Mouse (Mus musculus) gonadal fat pad, adult 2 months (tissue): Measurements from ENCODE around the gene Usp12. TPM values are rescaled to one million over a fixed set of nuclear protein-coding genes. Genes with fewer than 3 reads are reported as not detected.
"Not testable (repeated sequence)": the region's sequence is repeated elsewhere in the genome, so short reads cannot be mapped to it uniquely, and the experiment has no call there.

ENCODE experiments used
- DNase-seq: peaks from one replicate; pipeline ENCODE4 v3.0.0-alpha.2; 2012; ENCODE audit warnings: low read depth
- polyA plus RNA-seq: library from polyadenylated mRNA; depleted of rRNA; stranded (reverse); fragments of >200 nt; gene quantifications from 2 replicates; pipeline ENCODE4 v1.2.3, GENCODE M21; 2012

Usp12 gene
- polyA plus RNA-seq, 1 experiment, result 17.7 TPM

- no peak for DNase-seq
Measured at GRCm38 (mm10) chr5:146749857-146750256, 44.9 kb downstream of the Usp12 start.

DNA sequence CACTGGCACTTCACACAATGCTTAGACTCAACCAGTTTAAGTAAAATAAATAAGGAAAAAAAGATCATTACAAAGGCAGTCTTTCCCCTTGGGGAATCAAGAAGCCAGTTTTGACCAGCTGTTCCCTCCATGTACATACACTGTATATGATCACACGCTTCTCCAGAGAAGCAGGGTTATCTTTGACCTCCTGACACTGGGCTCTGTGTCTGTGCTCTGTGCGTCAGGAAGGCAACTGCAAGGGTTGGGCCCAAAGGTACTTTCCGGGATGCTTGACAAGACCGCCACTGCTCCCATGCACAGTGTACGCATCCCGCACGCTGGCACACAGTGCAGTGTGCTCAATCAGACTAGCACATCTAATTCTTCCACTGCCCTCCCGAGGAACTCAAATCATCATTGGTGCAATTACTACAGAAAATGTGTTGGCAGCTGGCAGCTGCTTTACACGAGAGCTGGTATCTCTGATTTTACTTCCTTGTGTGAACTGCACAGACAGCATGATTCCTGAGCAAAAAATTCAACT, 57.8 kb downstream of the Usp12 start:
- no peak for DNase-seq

- no peak for DNase-seq
Measured at GRCm38 (mm10) chr5:146736348-146736747, 58.5 kb downstream of the Usp12 start.

GRCm38 (mm10) chr5:146735054-146735453, 59.8 kb downstream of the Usp12 start:
- DNase-seq, result not testable (repeated sequence)

GRCm38 (mm10) chr5:146733888-146734640, 60.7 kb downstream of the Usp12 start:
- DNase-seq, result no peak

GRCm38 (mm10) chr5:146733372-146733771, 61.4 kb downstream of the Usp12 start:
- DNase-seq, result no peak

- DNase-seq, result no peak
Measured at GRCm38 (mm10) chr5:146727006-146727405, 67.8 kb downstream of the Usp12 start.

DNA sequence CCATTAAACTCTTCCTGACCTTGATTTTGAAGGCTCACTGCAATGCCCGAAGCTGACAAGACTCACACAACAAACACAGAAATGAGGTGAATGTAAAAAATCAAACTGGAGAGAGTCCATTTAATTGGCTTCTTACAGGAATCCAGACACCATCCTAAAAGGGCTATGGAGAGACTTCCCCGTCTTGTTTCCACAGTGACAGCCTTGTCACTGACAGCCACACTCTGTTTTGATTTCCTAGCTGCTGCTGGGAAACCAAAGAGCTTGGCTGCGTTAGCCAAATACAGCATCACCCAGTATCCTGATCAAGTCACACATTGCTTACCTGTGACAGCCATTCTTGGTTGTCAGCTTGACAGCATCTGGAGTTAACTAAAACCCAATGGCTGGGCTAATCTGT, 69.8 kb downstream of the Usp12 start:
- DNase-seq, result no peak

- DNase-seq, result no peak
Measured at GRCm38 (mm10) chr5:146723452-146723851, 71.4 kb downstream of the Usp12 start.

GRCm38 (mm10) chr5:146722226-146722625, 72.6 kb downstream of the Usp12 start:
- no peak for DNase-seq

- no peak for DNase-seq
Measured at GRCm38 (mm10) chr5:146719584-146720356, 75.0 kb downstream of the Usp12 start.

- DNase-seq, result no peak
Measured at GRCm38 (mm10) chr5:146713836-146714235, 81.0 kb downstream of the Usp12 start.

GRCm38 (mm10) chr5:146713088-146713487, 81.7 kb downstream of the Usp12 start:
- no peak for DNase-seq

- DNase-seq, result no peak
Measured at GRCm38 (mm10) chr5:146712282-146712918, 82.4 kb downstream of the Usp12 start.

- no peak for DNase-seq
Measured at GRCm38 (mm10) chr5:146709361-146709760, 85.4 kb downstream of the Usp12 start.

DNA sequence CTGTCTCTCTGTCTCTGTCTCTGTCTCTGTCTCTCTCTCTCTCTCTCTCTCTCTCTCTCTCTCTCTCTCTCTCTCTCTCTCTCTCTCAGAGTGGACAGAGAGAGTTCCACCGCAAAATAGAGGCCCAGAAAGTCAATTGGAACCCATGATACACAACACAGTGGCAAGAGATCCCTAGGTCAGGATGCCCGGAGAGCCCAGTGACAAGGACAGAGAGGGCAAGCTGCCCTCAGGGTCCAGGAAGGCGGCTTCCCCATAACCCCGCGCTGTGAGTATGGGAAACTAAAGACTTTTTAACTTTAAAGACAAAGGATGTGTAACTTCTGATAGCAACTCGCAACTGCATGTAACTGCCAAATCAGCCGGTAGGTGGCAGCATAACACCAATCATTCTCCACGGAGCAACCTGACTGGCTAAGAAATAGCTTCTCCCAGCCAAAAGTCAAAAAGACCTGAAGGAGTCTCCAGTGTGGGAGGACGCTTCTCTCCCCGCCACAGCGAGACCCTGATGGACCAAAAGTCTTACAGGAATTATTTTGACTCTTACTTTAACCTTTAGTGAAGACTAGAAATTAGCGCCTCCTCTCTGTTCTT, 88.9 kb downstream of the Usp12 start:
- DNase-seq, result no peak

- no peak for DNase-seq
Measured at GRCm38 (mm10) chr5:146705411-146705810, 89.4 kb downstream of the Usp12 start.

DNA sequence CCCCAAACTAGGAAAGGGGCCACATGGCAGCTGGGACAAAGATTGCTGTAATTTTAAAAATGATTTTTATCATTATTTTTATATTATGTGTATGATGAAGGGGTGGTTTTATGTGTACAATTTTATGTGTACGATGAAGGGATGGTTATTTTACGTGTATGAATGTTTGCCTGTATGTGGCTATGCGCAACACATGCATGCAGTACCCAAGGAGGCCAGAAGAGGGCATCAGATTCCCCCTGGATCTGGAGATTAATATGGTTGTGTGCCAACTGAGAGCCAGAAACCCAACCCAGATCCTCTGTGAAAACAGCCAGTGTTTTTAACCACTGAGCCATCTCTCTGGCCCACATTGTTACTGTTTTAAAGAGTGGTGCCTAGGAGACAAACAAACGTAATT, 90.6 kb downstream of the Usp12 start:
- DNase-seq, result no peak

DNA sequence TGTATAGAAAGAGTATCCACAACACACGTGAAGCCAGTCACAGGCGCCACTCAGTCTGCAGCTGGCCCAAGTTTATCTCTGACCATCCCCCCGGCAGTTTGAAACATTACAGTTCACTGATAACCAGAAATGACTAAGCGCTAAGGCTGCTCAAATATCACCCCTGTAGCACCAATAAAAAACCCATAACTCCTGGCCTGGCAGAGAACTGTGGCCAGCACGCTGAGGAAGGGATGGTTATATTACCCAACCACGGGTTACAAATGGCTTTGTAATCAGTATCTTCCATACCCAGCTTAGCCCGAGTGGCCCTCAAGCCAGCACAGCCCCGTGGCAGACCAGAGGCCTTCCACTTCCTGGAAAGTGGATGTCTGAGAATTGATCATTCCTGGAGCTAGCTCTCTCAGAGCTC, 91.1 kb downstream of the Usp12 start:
- DNase-seq, result no peak

GRCm38 (mm10) chr5:146700099-146700498, 94.7 kb downstream of the Usp12 start:
- no peak for DNase-seq

DNA sequence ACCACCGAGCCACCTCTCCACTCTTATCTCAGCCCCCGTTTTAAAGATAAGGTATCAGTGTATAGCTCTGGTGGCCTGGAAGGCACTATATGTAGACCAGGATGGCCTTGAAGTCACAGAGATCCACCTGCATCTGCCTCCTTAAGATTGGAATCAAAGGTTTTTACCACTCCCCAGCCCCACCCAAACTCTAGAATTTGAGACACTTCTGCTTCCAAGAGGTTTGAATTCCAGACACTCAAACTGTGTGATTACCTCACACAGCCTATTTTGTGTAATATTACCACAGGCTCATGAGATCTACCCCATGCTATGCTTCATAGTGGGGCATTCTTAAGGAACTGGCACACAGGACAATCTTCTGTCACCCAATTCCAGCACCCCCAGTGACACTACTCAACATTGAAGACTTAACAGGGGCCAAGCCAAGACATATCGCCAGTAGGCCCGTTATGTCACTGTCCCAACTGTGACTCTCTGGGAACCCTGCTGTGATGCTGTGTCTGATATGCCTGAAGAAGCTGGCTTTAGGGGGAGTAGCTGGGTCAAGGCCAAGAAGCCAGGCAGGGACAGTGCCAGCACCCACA, 95.3 kb downstream of the Usp12 start:
- no peak for DNase-seq

DNA sequence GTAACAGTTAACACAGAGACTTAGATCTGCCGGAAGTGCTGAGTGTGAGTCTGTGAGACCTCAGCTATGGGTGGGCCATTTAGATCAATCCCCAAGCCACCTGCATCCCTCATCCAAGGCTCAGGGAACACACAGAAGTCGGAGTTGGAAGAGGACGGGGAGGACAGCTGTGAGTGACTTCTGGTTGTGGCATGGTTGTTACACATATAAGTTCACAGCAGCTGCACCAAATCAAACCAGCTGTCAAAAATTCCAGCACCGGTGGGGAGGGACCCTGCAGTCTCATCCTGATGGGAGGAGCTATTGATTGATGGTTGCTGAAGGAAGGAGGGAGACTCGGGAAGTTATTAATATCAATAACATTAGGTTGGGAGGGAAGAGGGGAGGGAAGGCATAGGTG, 99.3 kb downstream of the Usp12 start:
- DNase-seq, result no peak
